Mouse (Mus musculus) bone marrow macrophage, adult 2 months (primary cell): ENCODE data around the gene Ptpn3. TPM values are rescaled to one million over a fixed set of nuclear protein-coding genes. Genes with fewer than 3 reads are reported as not detected.

Experiments
- H3K27ac ChIP-seq: 2 replicates; pipeline ENCODE4 v1.5.1; 2012; ENCODE audit warnings: low read depth, low read length; ENCODE audit not compliant: insufficient read depth
- H3K4me1 ChIP-seq: 2 replicates; pipeline ENCODE4 v1.6.1; 2012; ENCODE audit warnings: low read length; ENCODE audit not compliant: control insufficient read depth, insufficient read depth
- H3K4me3 ChIP-seq: 2 replicates; pipeline ENCODE4 v1.5.1; 2012; ENCODE audit warnings: mild to moderate bottlenecking, low read length, moderate library complexity; ENCODE audit not compliant: insufficient read depth
- CTCF ChIP-seq: IDR thresholded peaks from 2 replicates; pipeline ENCODE4 v1.5.1; 2012; ENCODE audit warnings: low read depth, mild to moderate bottlenecking, low read length, moderate library complexity
- POLR2A ChIP-seq: IDR thresholded peaks from 2 replicates; pipeline ENCODE4 v1.6.1; 2012; ENCODE audit warnings: mild to moderate bottlenecking, low read depth, low read length, borderline replicate concordance
- polyA plus RNA-seq: library from polyadenylated mRNA; stranded (reverse); fragments of >200 nt; gene quantifications from 2 replicates; pipeline ENCODE4 v1.2.4, GENCODE M21; 2012; ENCODE audit not compliant: missing spikeins, insufficient read depth, insufficient read length

Gene Ptpn3
- polyA plus RNA-seq, 1 experiment = 0.27 TPM

DNA sequence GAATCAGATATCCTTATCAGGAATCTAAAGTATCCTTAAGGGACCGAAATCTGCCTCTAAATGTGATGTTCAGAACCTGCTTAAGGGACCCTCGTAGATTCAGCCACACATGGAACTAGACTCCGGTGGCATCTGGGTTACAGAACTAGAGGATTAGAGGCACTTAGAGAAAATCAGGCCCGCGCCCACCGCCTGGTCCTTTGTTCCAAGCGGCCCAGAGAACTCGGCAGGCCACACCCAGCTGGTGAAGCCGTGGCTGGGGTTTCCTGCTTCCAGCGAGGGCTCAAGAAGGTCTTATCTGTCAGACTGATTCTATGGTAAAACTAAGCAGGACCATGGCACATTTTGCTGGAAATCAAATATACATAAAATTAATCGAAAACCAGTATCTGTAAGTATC is 58.3 kb downstream of the Ptpn3 start:
- Histone ChIP-seq H3K4me1 (no peaks in the 10 kb centered on the region), H3K27ac (no peak overlapping the region), H3K4me3 (no peak overlapping the region)
- no peak for TF ChIP-seq CTCF
- TF ChIP-seq POLR2A = no peak

DNA sequence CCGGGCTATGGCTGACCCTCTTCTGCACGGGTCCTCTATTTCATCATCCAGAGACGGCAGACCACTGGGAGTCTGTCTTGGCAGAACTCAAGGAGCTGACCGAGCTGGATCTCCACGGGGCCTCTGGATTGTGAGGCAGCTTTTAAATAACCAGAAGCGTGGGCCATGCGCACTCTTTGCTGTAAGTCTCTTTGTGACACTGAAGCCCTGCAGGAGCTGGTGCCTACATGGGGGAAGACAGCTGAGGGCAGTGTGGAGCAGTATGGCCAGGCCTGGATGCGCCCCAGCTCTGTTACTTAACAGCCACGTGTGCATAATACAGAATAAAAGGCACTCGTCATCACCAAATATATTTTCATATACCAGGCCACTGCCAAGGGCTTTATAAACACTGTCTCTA is 60.7 kb downstream of the Ptpn3 start:
- Histone ChIP-seq H3K4me3 (no peak overlapping the region), H3K4me1 (no peaks in the 10 kb centered on the region), H3K27ac (no peak overlapping the region)
- TF ChIP-seq CTCF (no peak), POLR2A (no peak)

DNA sequence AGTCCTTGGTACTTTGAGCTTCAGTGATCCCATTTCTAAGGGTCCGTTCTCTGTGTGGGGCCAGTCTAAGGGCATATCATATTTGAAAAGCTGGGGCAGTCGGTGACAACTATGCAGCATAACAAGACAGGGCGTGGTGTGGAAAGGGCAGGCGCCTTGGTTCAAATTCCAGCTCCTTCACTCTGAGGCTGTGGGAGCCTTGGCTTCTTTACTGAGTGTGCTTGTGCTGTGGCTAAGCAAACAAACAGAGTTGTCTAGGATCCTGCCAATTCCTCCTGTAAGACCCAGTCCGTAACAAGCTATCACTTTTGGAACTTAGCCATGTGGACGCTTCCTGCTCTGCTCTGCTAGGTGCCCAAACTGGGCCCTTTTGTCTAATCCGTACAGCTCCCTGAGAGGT is 61.5 kb downstream of the Ptpn3 start:
- H3K4me3 ChIP-seq = no peak overlapping the region

DNA sequence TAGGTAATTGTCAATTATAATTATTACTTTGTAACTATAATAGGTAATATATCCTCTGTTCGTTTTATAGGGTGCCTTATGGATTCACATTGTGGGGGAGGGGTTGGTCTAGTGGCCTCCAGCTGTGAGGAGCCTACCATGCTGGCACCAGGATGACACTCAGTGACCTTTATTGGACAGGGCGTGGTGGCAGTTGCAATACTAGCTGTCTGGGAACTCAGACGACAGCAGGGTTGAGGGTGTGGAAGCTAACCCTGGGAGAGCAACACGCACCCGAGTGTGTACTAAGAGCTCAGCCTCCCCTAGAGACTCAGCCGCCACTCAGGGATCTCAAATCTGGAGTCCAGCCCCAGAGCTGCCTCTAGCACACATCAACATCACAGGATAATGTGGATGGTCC is 62.5 kb downstream of the Ptpn3 start:
- H3K4me3 ChIP-seq = no peak overlapping the region
- no peak overlapping the region for H3K27ac ChIP-seq
- no peaks in the 10 kb centered on the region for H3K4me1 ChIP-seq
- TF ChIP-seq CTCF (no peak), POLR2A (no peak)

More for the DNA sequence above, 61.5 kb downstream of the Ptpn3 start:
- no peak for TF ChIP-seq CTCF
- TF ChIP-seq POLR2A = no peak
- H3K4me1 ChIP-seq = no peaks in the 10 kb centered on the region
- H3K27ac ChIP-seq = no peak overlapping the region

DNA sequence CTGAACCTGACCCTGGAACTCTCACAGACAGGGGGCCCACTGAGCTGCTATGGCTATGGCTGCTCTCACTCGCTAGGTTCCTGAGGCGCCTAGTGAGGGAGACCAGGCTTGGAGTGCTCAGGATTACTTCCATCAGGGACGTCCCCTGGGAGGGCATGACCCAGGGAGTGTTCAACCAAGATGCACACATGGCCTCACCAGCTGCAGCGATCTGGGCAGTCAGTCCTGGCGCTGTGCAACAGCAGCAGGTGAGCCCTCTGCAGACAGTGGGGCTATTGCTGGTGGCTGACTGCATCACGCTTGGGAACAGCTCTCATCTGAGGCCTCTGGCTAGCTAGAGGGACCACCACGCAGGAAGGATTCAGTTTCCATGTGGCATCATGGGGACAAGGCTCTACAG is 63.5 kb downstream of the Ptpn3 start:
- no peaks in the 10 kb centered on the region for H3K4me1 ChIP-seq
- H3K4me3 ChIP-seq = no peak overlapping the region
- TF ChIP-seq CTCF (no peak), POLR2A (no peak)
- no peak overlapping the region for H3K27ac ChIP-seq

DNA sequence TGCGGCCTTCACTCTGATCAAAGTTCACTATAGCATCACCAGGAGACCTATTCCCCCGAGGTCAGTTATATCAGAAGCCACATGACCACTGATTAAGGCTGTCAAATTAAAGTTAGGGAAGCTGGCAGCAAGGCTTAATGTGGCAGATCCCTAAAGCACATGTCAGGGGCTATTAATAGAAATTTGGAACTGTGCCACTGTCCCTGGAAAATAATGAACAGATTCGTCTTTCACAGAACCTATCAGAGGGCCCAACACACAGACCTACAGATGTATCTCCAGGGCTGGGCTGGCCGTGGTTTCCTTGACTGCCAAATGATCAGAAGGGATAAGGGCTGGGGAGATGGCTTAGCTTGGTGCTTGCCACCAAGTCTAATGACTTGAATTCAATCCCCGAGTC is 65.1 kb downstream of the Ptpn3 start:
- Histone ChIP-seq H3K27ac (no peak overlapping the region), H3K4me3 (no peak overlapping the region), H3K4me1 (no peaks in the 10 kb centered on the region)
- TF ChIP-seq POLR2A (no peak), CTCF (no peak)

DNA sequence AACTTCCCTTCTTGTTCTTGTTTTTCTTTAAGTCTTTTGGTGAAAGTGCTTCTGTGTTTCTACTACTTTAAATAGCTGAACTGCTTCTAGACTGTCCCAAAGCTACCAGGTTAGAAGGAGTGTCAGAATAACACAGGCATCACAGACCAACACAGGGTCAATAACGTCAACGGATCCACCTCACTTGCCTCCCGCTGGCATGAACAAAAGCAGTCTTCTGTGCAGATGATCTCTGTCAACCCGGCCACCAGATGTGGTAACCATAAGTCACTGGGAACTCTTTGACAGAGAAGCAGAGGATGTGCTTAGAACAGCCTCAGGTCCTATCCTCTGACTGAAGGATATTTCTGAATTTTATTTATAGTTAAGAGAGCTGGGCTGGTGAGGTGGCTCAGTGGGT is 65.9 kb downstream of the Ptpn3 start:
- Histone ChIP-seq H3K4me1 (no peaks in the 10 kb centered on the region), H3K4me3 (no peak overlapping the region), H3K27ac (no peak overlapping the region)
- TF ChIP-seq CTCF (no peak), POLR2A (no peak)

DNA sequence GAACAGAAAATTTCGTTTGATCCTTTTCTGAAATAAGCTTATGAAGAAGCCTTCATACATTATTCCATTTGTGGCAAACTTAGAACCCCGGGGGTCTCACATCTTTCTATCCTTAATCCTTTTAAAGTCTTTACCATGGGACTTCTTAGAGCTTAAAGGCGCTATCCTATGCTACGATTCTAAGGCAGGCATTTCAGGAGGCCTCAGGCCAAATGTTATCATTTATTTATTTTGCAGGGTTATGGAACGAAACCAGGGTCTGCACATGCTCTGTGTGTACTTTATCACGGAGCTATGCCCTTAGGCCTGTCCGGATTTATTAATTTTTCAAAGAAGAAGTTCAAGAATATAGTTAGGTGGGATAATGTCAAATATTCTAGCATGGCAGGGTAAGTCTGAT is 67.3 kb downstream of the Ptpn3 start:
- Histone ChIP-seq H3K27ac (no peak overlapping the region), H3K4me3 (no peak overlapping the region), H3K4me1 (no peaks in the 10 kb centered on the region)
- no peak for TF ChIP-seq CTCF
- no peak for TF ChIP-seq POLR2A

DNA sequence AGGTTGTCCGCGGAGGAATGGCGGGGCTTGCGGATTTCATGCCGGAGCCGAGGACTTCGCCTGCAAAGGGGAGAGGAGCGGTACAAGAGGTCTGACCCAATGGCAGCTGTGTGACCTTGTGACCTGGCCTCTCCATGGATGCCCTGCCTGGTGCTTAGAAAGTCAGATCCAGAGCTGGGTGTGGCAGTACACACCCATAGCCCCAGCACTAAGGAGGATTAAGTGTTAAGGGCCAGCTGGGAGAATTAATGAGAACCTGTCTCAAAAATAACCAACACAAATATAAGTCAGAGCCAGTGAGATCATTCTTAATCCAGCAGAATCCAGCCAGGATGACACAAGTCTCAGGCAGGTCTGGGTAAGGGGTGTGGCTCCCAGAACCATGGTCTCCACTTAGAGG is 69.2 kb downstream of the Ptpn3 start:
- H3K4me1 ChIP-seq = no peaks in the 10 kb centered on the region
- no peak overlapping the region for H3K4me3 ChIP-seq
- TF ChIP-seq CTCF (no peak), POLR2A (no peak)
- H3K27ac ChIP-seq = no peak overlapping the region

DNA sequence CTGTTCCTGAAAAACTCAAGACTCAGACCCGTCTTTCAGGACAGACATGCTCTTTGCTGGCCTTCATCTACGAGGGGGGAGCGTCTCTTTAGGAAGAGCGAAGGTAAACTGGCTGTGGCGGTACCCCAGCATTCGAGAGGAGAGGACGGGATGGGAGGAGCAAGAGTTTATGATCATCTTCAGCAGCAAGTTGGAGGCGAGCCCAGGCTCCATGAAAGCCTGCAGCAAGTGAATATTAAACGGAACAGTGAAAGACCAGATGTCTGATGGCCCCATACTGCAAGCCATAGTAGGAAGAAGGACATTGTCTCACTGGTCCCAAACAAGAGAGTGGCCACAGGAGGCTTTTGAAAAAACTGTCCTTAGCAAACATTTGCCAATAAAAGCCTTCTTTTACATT is 70.3 kb downstream of the Ptpn3 start:
- TF ChIP-seq POLR2A (no peak), CTCF (no peak)
- no peaks in the 10 kb centered on the region for H3K4me1 ChIP-seq
- no peak overlapping the region for H3K4me3 ChIP-seq
- no peak overlapping the region for H3K27ac ChIP-seq

DNA sequence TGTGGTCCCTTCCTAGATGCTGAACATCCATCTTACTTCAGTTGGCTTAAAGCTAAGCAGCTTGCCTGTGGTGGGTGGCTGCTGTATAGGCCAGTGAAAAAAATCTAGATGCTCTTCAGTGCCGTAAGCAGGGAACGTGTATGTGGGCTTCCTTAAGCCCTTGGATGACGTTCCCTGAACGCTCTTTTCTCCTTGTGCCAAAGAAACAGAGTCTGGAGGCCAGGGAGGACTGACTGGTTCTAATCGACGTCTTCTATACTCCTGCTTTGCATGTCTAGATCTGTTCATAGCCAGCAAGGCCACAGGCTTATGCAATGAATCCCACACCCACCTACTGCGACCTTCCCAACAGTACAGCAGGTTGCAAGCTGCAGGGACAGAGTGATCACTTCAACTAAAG is 71.3 kb downstream of the Ptpn3 start:
- Histone ChIP-seq H3K4me1 (no peaks in the 10 kb centered on the region), H3K4me3 (no peak overlapping the region), H3K27ac (no peak overlapping the region)
- TF ChIP-seq POLR2A (no peak), CTCF (no peak)
